Mouse (Mus musculus) liver, embryonic 11.5 days (tissue): ENCODE measurements at regions not wholly inside any gene's neighbourhood (a gene's known extent, or its start where the extent isn't known, plus 50 kb on each side); places are given as distances from the start of the nearest gene placed in this dataset.

Source experiments
- ATAC-seq: fragments of 200-750 bp; cut with Nextera tagmentation; replicated peaks from 2 replicates; pipeline ENCODE4 v1.8.0; 2017; ENCODE audit warnings: moderate number of reproducible peaks, mild to moderate bottlenecking, moderate TSS enrichment, moderate library complexity; ENCODE audit not compliant: low FRiP score
- DNase-seq: peaks from one replicate; pipeline ENCODE4 v3.0.0-alpha.2; 2017; ENCODE audit warnings: low spot score
- H3K27ac ChIP-seq: fragments of 300-500 bp; sonication (generic); 2 replicates; pipeline ENCODE4 v1.5.1; 2014; ENCODE audit warnings: mild to moderate bottlenecking, low read depth, low read length, control low read depth
- H3K27me3 ChIP-seq: fragments of 300-500 bp; sonication (generic); replicated peaks from 2 replicates; pipeline ENCODE4 v1.6.1; 2014; ENCODE audit warnings: low read length, mixed read lengths; ENCODE audit not compliant: control insufficient read depth, insufficient read depth
- H3K36me3 ChIP-seq: fragments of 300-500 bp; sonication (generic); 2 replicates; pipeline ENCODE4 v1.6.1; 2014; ENCODE audit warnings: mild to moderate bottlenecking, low read length, moderate library complexity, mixed read lengths; ENCODE audit not compliant: control insufficient read depth, insufficient read depth
- H3K4me1 ChIP-seq: fragments of 300-500 bp; sonication (generic); replicated peaks from 2 replicates; pipeline ENCODE4 v1.6.1; 2014; ENCODE audit warnings: low read length, mixed read lengths; ENCODE audit not compliant: control insufficient read depth, insufficient read depth
- H3K4me2 ChIP-seq: fragments of 300-500 bp; sonication (generic); 2 replicates; pipeline ENCODE4 v1.6.1; 2014; ENCODE audit warnings: mild to moderate bottlenecking, control low read depth, moderate library complexity
- H3K4me3 ChIP-seq: fragments of 300-500 bp; sonication (generic); 2 replicates; pipeline ENCODE4 v1.5.1; 2014; ENCODE audit warnings: low read depth, low read length, control low read depth
- H3K9ac ChIP-seq: fragments of 300-500 bp; sonication (generic); 2 replicates; pipeline ENCODE4 v1.6.1; 2014; ENCODE audit warnings: low read depth, low read length, control low read depth
- H3K9me3 ChIP-seq: fragments of 300-500 bp; sonication (generic); 2 replicates; pipeline ENCODE4 v1.6.1; 2016; ENCODE audit warnings: low read length, inconsistent platforms, mixed read lengths; ENCODE audit not compliant: control insufficient read depth
- WGBS: fragments of 180-500 bp; shearing (Covaris S2); extraction: QIAGEN DNeasy Blood & Tissue Kit; methylation state at CpG from one replicate; pipeline ENCODE4 v1.1.7; 2014; 5-methylcytosine and 5-hydroxymethylcytosine counted together

DNA sequence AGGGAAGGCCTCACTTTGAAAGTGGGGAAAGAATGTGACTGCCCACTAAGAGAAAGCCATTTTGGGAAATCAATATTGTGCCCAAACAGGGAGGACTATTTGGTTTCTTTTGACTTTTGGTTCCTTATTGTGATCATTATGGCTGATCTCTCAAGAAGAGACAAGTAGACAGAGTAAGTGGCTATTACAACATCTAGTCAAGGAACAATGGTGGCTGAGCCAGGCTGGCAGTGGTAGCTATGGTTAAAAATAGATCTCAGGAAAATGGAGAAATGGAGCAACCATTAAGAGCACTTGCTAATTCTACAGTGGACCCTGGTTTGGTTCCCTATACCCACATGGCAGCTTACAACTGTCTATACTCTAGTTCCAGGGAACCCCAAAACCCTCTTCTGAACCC is 102.6 kb upstream of the Pde7b start:
- Histone ChIP-seq H3K36me3 (no peaks in the 10 kb centered on the region), H3K9me3 (no peaks in the 10 kb centered on the region), H3K9ac (no peak overlapping the region), H3K27ac (no peak overlapping the region), H3K4me3 (no peak overlapping the region), H3K4me1 (0 out of 2 replicates have a peak, but pooled peaks cover 3% of the 10 kb centered on the region), H3K4me2 (no peak overlapping the region), H3K27me3 (no peaks in the 10 kb centered on the region)
- ATAC-seq (no peak), DNase-seq (no peak)

DNA sequence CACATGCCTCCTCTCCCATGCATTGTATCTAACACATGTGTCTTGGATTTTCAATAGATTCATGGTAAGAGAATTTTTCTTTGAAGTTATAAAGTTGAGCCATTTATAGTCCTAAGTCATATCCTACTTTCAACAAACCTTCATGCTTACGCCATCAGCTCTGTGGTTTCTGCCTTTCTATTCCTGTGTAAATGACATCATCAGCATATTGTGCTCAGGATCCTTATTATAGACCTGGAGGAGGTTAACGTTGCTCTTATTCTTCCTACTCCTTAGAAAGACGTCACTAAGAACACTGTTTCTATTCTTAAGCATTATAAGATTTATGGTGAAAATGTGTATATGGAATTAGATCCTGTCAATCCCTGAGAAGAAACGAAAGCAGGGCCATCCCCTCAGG is 93.7 kb upstream of the Pde7b start:
- Histone ChIP-seq H3K4me1 (no peaks in the 10 kb centered on the region), H3K27ac (no peak overlapping the region), H3K4me2 (no peak overlapping the region), H3K9ac (no peak overlapping the region), H3K36me3 (no peaks in the 10 kb centered on the region), H3K27me3 (no peaks in the 10 kb centered on the region), H3K4me3 (no peak overlapping the region), H3K9me3 (no peaks in the 10 kb centered on the region)
- no peak for ATAC-seq
- no peak for DNase-seq
- WGBS = 60% methylated on average over 4 of the region's 4 CpGs

DNA sequence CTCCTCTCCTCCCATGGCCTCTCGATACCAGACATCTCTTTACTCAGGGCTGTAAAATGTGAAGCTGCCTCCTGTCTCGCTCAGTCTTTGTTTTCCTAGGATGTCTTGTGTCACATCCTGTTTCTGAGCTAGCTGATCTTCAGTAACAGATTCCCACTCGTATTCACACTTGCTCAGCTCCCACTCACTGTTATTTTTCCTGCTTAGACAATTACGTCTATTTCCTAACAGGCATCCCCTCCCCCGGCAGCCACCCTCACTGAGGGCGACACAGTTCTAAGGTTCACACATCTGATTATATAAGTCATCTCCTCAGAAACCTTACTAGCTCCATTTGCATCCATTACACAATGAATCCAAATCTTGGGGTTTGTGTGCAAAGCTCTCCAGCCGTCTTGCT is 74.9 kb upstream of the Pde7b start:
- Histone ChIP-seq H3K4me2 (no peak overlapping the region), H3K27ac (no peak overlapping the region), H3K4me3 (no peak overlapping the region), H3K9me3 (no peaks in the 10 kb centered on the region), H3K9ac (no peak overlapping the region), H3K27me3 (no peaks in the 10 kb centered on the region), H3K36me3 (no peaks in the 10 kb centered on the region), H3K4me1 (no peaks in the 10 kb centered on the region; the same call in 1 of the 2 replicates)
- no peak for DNase-seq
- no peak for ATAC-seq
- 60% methylated on average over 7 of the region's 7 CpGs for WGBS

DNA sequence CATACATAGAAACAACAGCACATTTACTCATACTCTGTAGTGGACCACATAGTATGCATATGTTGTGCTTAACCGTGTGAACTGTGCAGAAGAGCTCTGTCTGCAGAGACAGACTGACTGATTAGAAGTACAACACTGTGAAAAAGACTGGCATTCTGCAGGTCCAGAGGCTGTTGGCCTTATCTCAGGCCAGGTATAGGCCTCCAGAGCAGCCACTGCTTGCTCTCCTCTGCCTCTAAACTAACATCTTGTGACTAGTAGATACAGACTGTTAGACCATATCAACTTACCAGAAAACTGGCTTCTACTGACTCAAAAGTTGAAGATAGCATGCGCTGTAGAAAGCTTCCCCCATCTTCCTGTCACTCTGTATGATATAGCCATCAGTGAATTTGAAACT is 73.5 kb upstream of the Pde7b start:
- Histone ChIP-seq H3K27me3 (no peaks in the 10 kb centered on the region), H3K4me1 (no peaks in the 10 kb centered on the region; the same call in 1 of the 2 replicates), H3K9ac (no peak overlapping the region), H3K4me3 (no peak overlapping the region), H3K9me3 (no peaks in the 10 kb centered on the region), H3K36me3 (no peaks in the 10 kb centered on the region), H3K4me2 (no peak overlapping the region; the same call in 1 of the 2 replicates), H3K27ac (peak overlapping the region; percentile 62)
- DNase-seq (no peak), ATAC-seq (peak; percentile 99)
- WGBS = 45% methylated on average over 2 of the region's 2 CpGs

DNA sequence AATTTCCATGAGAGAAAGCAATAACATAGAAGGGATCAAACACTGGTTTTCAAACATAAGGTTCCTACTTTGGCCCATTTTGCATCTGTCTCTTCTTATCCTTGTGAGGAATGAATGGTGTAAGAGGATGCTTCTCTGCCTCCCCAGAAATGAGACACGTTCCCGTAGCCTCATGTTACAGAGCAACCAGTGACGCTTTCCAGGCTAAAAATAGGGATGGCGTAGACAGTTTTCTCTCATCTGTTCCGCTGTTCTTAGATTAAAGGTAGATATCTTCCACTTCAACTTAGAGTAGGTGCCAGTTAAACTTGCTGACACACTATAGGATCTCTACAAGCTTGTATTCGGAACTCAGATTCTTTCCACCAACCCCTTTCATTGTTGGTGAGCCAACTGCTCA is 69.1 kb upstream of the Pde7b start:
- DNase-seq (no peak), ATAC-seq (no peak)
- Histone ChIP-seq H3K4me3 (no peak overlapping the region), H3K27me3 (no peaks in the 10 kb centered on the region), H3K9ac (no peak overlapping the region), H3K4me2 (no peak overlapping the region), H3K27ac (no peak overlapping the region), H3K4me1 (no peaks in the 10 kb centered on the region), H3K36me3 (no peaks in the 10 kb centered on the region), H3K9me3 (no peaks in the 10 kb centered on the region)
- WGBS = 79% methylated on average over 6 of the region's 6 CpGs

DNA sequence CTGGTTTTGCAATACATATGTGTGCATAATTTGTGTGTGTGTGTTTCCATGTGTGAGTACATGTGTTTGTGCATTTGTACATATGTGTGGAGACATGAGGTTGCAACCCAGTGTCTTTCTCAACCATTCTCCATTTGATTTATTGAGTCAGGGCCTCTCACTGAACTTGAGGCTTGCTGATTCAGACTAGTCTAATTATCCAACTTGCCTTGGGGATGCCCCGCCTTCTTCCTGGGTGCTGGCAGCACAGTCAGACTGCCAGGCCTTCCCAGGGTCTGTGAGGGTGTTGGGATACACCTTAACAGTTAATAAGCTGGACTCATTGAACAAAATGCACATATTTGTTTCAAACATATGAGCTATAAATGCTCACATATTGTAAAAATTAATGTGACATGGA is 56.1 kb upstream of the Pde7b start:
- ATAC-seq (no peak), DNase-seq (no peak)
- no peak overlapping the region for H3K4me3 ChIP-seq
- WGBS = 89% methylated on average over 1 of the region's 1 CpGs
- H3K36me3 ChIP-seq = no peaks in the 10 kb centered on the region
- no peak overlapping the region for H3K4me2 ChIP-seq
- no peak overlapping the region for H3K9ac ChIP-seq
- H3K27me3 ChIP-seq = no peaks in the 10 kb centered on the region
- no peak overlapping the region for H3K27ac ChIP-seq
- H3K4me1 ChIP-seq = no peaks in the 10 kb centered on the region
- H3K9me3 ChIP-seq = no peaks in the 10 kb centered on the region

DNA sequence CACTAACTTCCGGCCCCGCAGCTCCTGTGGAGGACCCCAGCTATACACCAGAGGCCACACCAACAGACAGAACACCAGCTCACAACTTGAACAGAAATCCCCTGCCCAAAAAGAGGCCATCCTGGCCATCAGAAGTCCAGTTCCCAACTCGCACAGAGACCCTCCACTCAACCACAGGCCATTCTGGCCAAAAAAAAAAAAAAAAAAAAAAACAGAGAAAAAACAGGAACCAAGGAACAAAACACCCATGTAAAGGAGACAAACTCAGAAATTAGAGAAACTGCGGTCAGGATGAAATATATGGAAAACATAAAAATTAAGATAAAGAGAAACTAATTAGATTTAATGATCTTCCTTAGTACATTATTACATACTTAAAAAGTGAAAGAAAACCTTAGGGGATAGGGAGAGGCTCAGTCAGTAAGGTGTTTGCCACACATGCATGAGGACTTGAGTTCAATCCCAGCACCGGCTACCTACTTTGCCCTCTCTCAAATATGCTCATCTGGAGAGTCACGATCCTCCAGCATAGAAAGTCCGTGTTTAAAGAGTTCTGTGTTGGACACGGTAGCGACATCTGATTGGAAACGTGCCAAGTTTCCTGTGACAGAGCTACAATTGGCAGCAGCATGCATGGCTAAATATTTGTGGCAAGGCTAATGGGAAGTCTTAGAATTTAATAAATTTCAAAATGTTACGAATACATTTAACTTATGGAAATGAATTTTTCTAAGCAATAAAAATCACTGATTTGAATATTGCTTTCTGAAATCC is 51.9 kb upstream of the Pde7b start:
- no peak overlapping the region for H3K4me2 ChIP-seq
- no peaks in the 10 kb centered on the region for H3K9me3 ChIP-seq
- 79% methylated on average over 11 of the region's 11 CpGs for WGBS
- ATAC-seq = no peak
- no peaks in the 10 kb centered on the region for H3K36me3 ChIP-seq
- no peaks in the 10 kb centered on the region for H3K4me1 ChIP-seq
- DNase-seq = no peak
- H3K4me3 ChIP-seq = no peak overlapping the region
- H3K27me3 ChIP-seq = no peaks in the 10 kb centered on the region
- no peak overlapping the region for H3K9ac ChIP-seq
- H3K27ac ChIP-seq = no peak overlapping the region

DNA sequence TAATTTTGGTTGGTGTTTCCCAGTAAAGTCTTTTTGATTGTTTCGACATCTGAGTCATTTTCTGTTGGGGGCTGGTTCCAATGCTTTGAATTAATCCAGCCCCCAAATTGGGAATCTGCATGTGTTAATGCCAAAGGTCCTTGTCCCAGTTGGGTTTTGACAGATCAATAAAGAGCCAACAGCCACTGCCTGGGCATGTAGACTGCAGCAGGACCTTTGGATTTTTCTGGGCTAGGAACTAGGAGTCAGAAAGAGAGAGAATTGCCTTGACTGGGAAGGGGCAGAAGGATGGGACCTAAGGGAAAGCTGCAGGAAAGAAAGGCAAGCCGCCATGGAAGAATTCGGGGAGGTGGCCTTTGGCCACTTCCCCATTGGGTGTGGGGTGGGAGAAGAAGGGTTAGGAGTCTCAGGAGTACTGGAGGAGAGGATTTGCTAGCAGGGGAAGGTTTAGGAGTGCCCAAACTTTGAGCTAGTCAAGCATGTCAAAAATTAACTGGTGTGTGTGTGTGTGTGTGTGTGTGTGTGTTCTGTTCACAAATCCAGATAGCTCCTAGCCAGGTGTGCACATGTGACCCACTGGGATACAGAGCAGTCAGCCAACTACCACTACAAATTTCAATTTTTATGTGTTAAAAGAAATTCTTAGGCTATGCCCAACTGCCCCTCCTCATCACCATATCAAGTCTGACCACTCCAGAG is 51.0 kb upstream of the Pde7b start:
- no peak for ATAC-seq
- H3K36me3 ChIP-seq = no peaks in the 10 kb centered on the region
- no peaks in the 10 kb centered on the region for H3K4me1 ChIP-seq
- H3K27me3 ChIP-seq = no peaks in the 10 kb centered on the region
- no peak overlapping the region for H3K4me2 ChIP-seq
- DNase-seq = no peak
- H3K9ac ChIP-seq = no peak overlapping the region
- 85% methylated on average over 3 of the region's 3 CpGs for WGBS
- no peak overlapping the region for H3K4me3 ChIP-seq
- no peak overlapping the region for H3K27ac ChIP-seq
- no peaks in the 10 kb centered on the region for H3K9me3 ChIP-seq
